Mouse (Mus musculus): ENCODE data around the gene Mrpl55. TPM values are rescaled to one million over a fixed set of nuclear protein-coding genes. Genes with fewer than 3 reads are reported as not detected.
"Not testable (repeated sequence)": the region's sequence is repeated elsewhere in the genome, so short reads cannot be mapped to it uniquely, and the experiment has no call there.

Gene Mrpl55
- total RNA-seq, 2 experiments from 2014 or later, result 33.2 to 38.3 TPM

- DNase-seq, result no peak
Observed at GRCm38 (mm10) chr11:59192059-59192386, 10.3 kb upstream of the Mrpl55 start, which contains the start of gene Guk1. Gene Guk1 (minus strand): TSS chr11:59192212.

- no peak for DNase-seq
Observed at GRCm38 (mm10) chr11:59196230-59196629, 6.1 kb upstream of the Mrpl55 start.

GRCm38 (mm10) chr11:59201216-59202002 lies 877 bp upstream of the Mrpl55 start:
- no peak for DNase-seq

GRCm38 (mm10) chr11:59208153-59208831 lies 6.0 kb downstream of the Mrpl55 start, which contains the start of gene 2310033P09Rik:
Gene 2310033P09Rik (plus strand): TSS chr11:59208321.
- peak; percentile 95 to 96 for DNase-seq

GRCm38 (mm10) chr11:59209003-59209441 lies 6.7 kb downstream of the Mrpl55 start:
- DNase-seq, result peak; percentile 50 to 54

GRCm38 (mm10) chr11:59209580-59209979 lies 7.3 kb downstream of the Mrpl55 start:
- no peak for DNase-seq

GRCm38 (mm10) chr11:59210020-59210419 lies 7.7 kb downstream of the Mrpl55 start:
- no peak for DNase-seq

- DNase-seq, result not testable (repeated sequence)
Observed at GRCm38 (mm10) chr11:59211561-59211960, 9.3 kb downstream of the Mrpl55 start.

- not testable (repeated sequence) for DNase-seq
Observed at GRCm38 (mm10) chr11:59212320-59212719, 10.0 kb downstream of the Mrpl55 start.

GRCm38 (mm10) chr11:59212892-59213494 lies 10.7 kb downstream of the Mrpl55 start:
- no peak for DNase-seq

- DNase-seq, result peak; percentile 44 to 46
Observed at GRCm38 (mm10) chr11:59216955-59217354, 14.7 kb downstream of the Mrpl55 start.

- DNase-seq, result no peak
Observed at GRCm38 (mm10) chr11:59218389-59218998, 16.2 kb downstream of the Mrpl55 start.

- no peak for DNase-seq
Observed at GRCm38 (mm10) chr11:59219064-59219463, 16.8 kb downstream of the Mrpl55 start.

- DNase-seq, result no peak
Observed at GRCm38 (mm10) chr11:59221604-59222003, 19.3 kb downstream of the Mrpl55 start.

GRCm38 (mm10) chr11:59222306-59222705 lies 20.0 kb downstream of the Mrpl55 start:
- DNase-seq, result no peak

- DNase-seq, result no peak
Observed at GRCm38 (mm10) chr11:59224025-59224424, 21.7 kb downstream of the Mrpl55 start.

- no peak for DNase-seq
Observed at GRCm38 (mm10) chr11:59224470-59224869, 22.2 kb downstream of the Mrpl55 start.

- DNase-seq, result no peak
Observed at GRCm38 (mm10) chr11:59225167-59225566, 22.9 kb downstream of the Mrpl55 start.

GRCm38 (mm10) chr11:59226251-59226650 lies 24.0 kb downstream of the Mrpl55 start:
- no peak for DNase-seq

GRCm38 (mm10) chr11:59226787-59227603 lies 24.7 kb downstream of the Mrpl55 start:
- no peak for DNase-seq

GRCm38 (mm10) chr11:59227604-59228121 lies 25.4 kb downstream of the Mrpl55 start:
- no peak for DNase-seq

Measured in layer of hippocampus, postnatal 36 days (tissue).